7 mouse cellular contexts compared by ENCODE assay signal in genomic region chr4:70355659-70356350, GRCm38 (mm10). TPM values are rescaled to one million over a fixed set of nuclear protein-coding genes. Genes with fewer than 3 reads are reported as not detected.
DNase-seq lines count a peak whose midpoint lies in the region; ATAC-seq lines count a peak whose summit lies in the region.

No protein-coding gene starts in this region.

- no peak overlapping the region for H3K4me3 ChIP-seq in forebrain, embryonic 15.5 days

- 68% methylated on average over 9 of the region's 9 CpGs for WGBS in forebrain, embryonic 15.5 days

- H3K36me3 ChIP-seq in forebrain, embryonic 15.5 days = peaks cover 28% of the 10 kb centered on the region

- ATAC-seq in forebrain, embryonic 15.5 days (replicated peaks) = peak; percentile 85

- no peaks in the 10 kb centered on the region for H3K9me3 ChIP-seq in forebrain, embryonic 15.5 days

- H3K27me3 ChIP-seq in forebrain, embryonic 15.5 days = no peaks in the 10 kb centered on the region

- no peak overlapping the region for H3K9ac ChIP-seq in forebrain, embryonic 15.5 days (replicated peaks)

- H3K4me1 ChIP-seq in forebrain, embryonic 15.5 days = peaks cover 2% of the 10 kb centered on the region; the same call in 1 of the 2 replicates

- peak; percentile 38 for DNase-seq in Muller cell, postnatal 12 days (ENCODE audit: inconsistent ontology term)
- peak; percentile 24 for DNase-seq in c-Kit-positive CD71-negative TER-119-negative erythroid progenitor cells, embryonic 14.5 days (ENCODE audit: low read depth)
- peak; percentile 24 for DNase-seq in hindlimb bud, embryonic 11.5 days (ENCODE audit: extremely low spot score, low read depth, low spot score)
- DNase-seq in left cerebral cortex, adult 11 months (ENCODE audit: low spot score) = peak; percentile 66
- peak; percentile 58 for DNase-seq in lung, postnatal 36 days
- DNase-seq in right cerebral cortex, postnatal 10 days (ENCODE audit: low spot score in 2 of 2) = peak; percentile 78 to 85

- H3K4me2 ChIP-seq in forebrain, embryonic 15.5 days (replicated peaks) = no peak overlapping the region

- no peak overlapping the region; the same call in 1 of the 2 replicates for H3K27ac ChIP-seq in forebrain, embryonic 15.5 days (replicated peaks)

RNA-seq across cellular contexts. Expression of gene Cdk5rap2, which starts 54.4 kb away (rescaled TPM):
- polyA plus RNA-seq in forebrain, embryonic 15.5 days (2015; fragmentation: Nextera tagmentation; extraction: Ambion mirVana) = 11.6 and 12.5 TPM in 2 replicates

Comparison
In these comparisons a context has a peak if more than half of its experiments do, and no peak if none do; other contexts are left out.
1. DNase-seq: peak in every context shown above with its lines; median percentile 82 in right cerebral cortex, postnatal 10 days; 66 in left cerebral cortex, adult 11 months; 58 in lung, postnatal 36 days; 38 in Muller cell, postnatal 12 days; 24 in c-Kit-positive CD71-negative TER-119-negative erythroid progenitor cells, embryonic 14.5 days; 24 in hindlimb bud, embryonic 11.5 days.